Mouse (Mus musculus) neural tube, embryonic 11.5 days (tissue): Measurements from ENCODE around the gene St3gal4. TPM values are rescaled to one million over a fixed set of nuclear protein-coding genes. Genes with fewer than 3 reads are reported as not detected.

Source experiments
- ATAC-seq: fragments of 200-750 bp; cut with Nextera tagmentation; 2 replicates; pipeline ENCODE4 v1.8.0; 2017; ENCODE audit warnings: moderate number of reproducible peaks, mild to moderate bottlenecking, moderate TSS enrichment, moderate library complexity; ENCODE audit not compliant: insufficient read depth, low FRiP score, low TSS enrichment
- DNase-seq: peaks from one replicate; pipeline ENCODE4 v3.0.0-alpha.2; 2015; ENCODE audit warnings: low spot score
- H3K27ac ChIP-seq: fragments of 300-500 bp; sonication (generic); 2 replicates; pipeline ENCODE4 v1.5.1; 2014; ENCODE audit warnings: low read depth, mild to moderate bottlenecking, low read length
- H3K27me3 ChIP-seq: fragments of 300-500 bp; sonication (generic); 2 replicates; pipeline ENCODE4 v1.6.1; 2014; ENCODE audit warnings: mild to moderate bottlenecking, low read length, mixed read lengths; ENCODE audit not compliant: control insufficient read depth, insufficient read depth
- H3K36me3 ChIP-seq: fragments of 300-500 bp; sonication (generic); 2 replicates; pipeline ENCODE4 v1.6.1; 2014; ENCODE audit warnings: mild to moderate bottlenecking, low read length, moderate library complexity, mixed read lengths; ENCODE audit not compliant: control insufficient read depth, insufficient read depth
- H3K4me1 ChIP-seq: fragments of 300-500 bp; sonication (generic); 2 replicates; pipeline ENCODE4 v1.6.1; 2014; ENCODE audit warnings: low read length, mixed read lengths; ENCODE audit not compliant: control insufficient read depth, insufficient read depth
- H3K4me2 ChIP-seq: fragments of 300-500 bp; sonication (generic); 2 replicates; pipeline ENCODE4 v1.6.1; 2014; ENCODE audit warnings: low read depth, mild to moderate bottlenecking, moderate library complexity
- H3K4me3 ChIP-seq: fragments of 300-500 bp; sonication (generic); 2 replicates; pipeline ENCODE4 v1.5.1; 2014; ENCODE audit warnings: low read depth, low read length
- H3K9ac ChIP-seq: fragments of 300-500 bp; sonication (generic); 2 replicates; pipeline ENCODE4 v1.6.1; 2014; ENCODE audit warnings: mild to moderate bottlenecking, low read length
- H3K9me3 ChIP-seq: fragments of 300-500 bp; sonication (generic); 2 replicates; pipeline ENCODE4 v1.6.1; 2016; ENCODE audit warnings: low read length; ENCODE audit not compliant: control insufficient read depth
- WGBS: fragments of 180-500 bp; shearing (Covaris S2); extraction: QIAGEN DNeasy Blood & Tissue Kit; methylation state at CpG from one replicate; pipeline ENCODE4 v1.1.7; 2014; 5-methylcytosine and 5-hydroxymethylcytosine counted together
- polyA plus RNA-seq: library from polyadenylated mRNA; unstranded; fragments of >200 nt; fragmentation: Nextera tagmentation; extraction: Ambion mirVana; gene quantifications from 2 replicates; pipeline ENCODE4 v1.2.1, GENCODE M21; 2014

The St3gal4 gene
- polyA plus RNA-seq, 1 experiment from 2014 or later = 12.3 TPM

DNA sequence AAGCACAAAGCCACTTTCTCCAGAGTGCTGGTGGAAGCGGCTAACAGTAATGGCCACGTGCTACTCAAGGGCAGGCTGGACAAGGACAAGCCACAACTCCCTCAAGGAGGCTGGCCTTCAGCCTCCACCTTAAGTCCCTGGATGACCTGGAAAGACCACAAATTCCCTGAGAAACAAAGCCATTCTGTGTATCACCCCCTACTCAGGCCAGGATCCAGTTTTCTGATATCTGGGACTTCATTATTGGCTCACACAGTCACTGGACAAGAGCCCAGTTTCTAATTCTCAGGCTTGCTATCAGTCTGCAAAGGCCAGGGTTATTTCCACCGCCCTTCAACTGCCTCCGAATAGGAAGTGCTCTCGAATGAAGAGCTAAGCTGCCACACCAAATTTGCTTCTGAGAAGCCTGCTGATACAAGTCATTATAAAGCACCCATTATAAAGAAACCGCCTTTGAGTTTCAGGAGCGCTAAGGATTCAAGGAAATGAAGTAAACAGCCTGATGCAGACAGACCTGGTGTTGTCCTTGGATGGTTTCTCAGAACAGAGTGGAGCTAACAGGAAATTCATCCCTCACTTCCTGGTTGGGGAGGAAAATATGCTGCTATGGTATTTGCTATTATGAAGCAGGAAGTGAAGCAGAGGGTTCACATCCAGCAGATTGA is 80.0 kb downstream of the St3gal4 start:
- Histone ChIP-seq H3K4me1 (0 out of 2 replicates have a peak, but pooled peaks cover under 1% of the 10 kb centered on the region), H3K4me2 (no peak overlapping the region), H3K36me3 (no peaks in the 10 kb centered on the region), H3K27ac (no peak overlapping the region), H3K9me3 (no peaks in the 10 kb centered on the region), H3K4me3 (no peak overlapping the region), H3K9ac (no peak overlapping the region), H3K27me3 (no peaks in the 10 kb centered on the region)
- no peak for ATAC-seq
- 80% methylated on average over 7 of the region's 7 CpGs for WGBS
- no peak for DNase-seq

DNA sequence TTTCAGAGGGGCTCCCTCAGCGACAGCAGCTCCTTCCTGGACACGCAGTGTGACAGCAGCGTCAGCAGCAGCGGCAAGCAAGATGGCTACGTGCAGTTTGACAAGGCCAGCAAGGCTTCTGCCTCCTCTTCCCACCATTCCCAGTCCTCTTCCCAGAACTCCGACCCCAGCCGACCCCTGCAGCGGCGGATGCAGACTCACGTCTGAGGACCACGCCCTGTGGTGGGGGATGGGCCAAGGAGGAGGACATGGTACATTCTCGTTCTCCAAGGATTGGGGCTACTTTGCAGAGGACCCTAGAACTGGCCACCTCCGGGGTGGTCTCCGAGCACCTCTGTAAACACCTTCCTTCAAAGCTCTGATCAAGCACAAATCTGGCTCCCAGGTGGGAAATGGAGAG is 84.0 kb downstream of the St3gal4 start:
- Histone ChIP-seq H3K4me3 (no peak overlapping the region), H3K9ac (no peak overlapping the region), H3K9me3 (no peaks in the 10 kb centered on the region), H3K4me1 (no peaks in the 10 kb centered on the region), H3K27ac (no peak overlapping the region), H3K4me2 (no peak overlapping the region), H3K36me3 (no peaks in the 10 kb centered on the region), H3K27me3 (no peaks in the 10 kb centered on the region)
- WGBS = 47% methylated on average over 14 of the region's 14 CpGs
- ATAC-seq (no peak), DNase-seq (no peak)

DNA sequence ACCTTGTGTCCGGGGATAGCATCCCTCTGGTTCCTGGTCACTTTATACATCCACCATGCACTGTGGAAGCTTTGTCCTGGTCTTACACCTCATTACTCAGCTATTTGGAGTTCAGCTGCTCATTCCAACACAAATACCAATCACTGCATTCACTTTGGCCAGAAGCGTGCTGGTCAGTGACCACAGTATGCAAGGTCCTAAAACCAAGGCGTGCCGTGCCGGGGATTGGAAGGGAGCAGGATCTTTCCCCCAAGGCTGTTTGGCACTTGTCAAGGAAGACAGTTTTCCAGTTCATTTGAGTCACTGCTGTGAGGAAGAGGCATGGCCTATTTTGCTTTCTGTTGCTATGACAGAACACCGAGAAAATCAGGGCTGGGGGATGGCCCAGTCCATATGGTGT is 86.6 kb downstream of the St3gal4 start:
- Histone ChIP-seq H3K4me3 (no peak overlapping the region), H3K36me3 (no peaks in the 10 kb centered on the region), H3K9me3 (no peaks in the 10 kb centered on the region), H3K27me3 (no peaks in the 10 kb centered on the region), H3K27ac (no peak overlapping the region), H3K4me2 (no peak overlapping the region), H3K9ac (no peak overlapping the region), H3K4me1 (no peaks in the 10 kb centered on the region)
- ATAC-seq (no peak), DNase-seq (no peak)
- 77% methylated on average over 6 of the region's 6 CpGs for WGBS

DNA sequence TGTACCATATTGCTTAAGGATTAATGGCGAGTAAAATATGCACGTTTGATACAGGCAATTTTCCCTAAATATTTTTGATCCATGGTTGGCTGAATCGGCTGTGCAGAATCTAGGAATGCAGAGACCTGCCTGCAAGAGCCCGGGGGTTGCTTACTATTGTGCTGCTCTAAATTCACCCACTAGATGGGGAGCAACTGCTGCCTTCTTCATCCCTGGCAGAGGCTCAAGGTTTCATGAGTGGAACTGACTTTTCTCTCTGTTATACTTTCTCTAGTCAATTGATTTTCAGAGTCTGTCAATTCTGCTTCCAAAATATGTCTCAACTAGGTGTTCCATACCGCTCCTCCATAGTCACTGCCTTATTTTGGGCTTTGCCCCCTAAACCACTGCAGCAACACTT is 88.2 kb downstream of the St3gal4 start:
- no peaks in the 10 kb centered on the region for H3K27me3 ChIP-seq
- no peak overlapping the region for H3K27ac ChIP-seq
- H3K4me2 ChIP-seq = no peak overlapping the region
- no peaks in the 10 kb centered on the region for H3K9me3 ChIP-seq
- ATAC-seq (no peak), DNase-seq (no peak)
- H3K4me1 ChIP-seq = no peaks in the 10 kb centered on the region
- H3K36me3 ChIP-seq = no peaks in the 10 kb centered on the region
- H3K9ac ChIP-seq = no peak overlapping the region
- 90% methylated on average over 5 of the region's 5 CpGs for WGBS
- no peak overlapping the region for H3K4me3 ChIP-seq

DNA sequence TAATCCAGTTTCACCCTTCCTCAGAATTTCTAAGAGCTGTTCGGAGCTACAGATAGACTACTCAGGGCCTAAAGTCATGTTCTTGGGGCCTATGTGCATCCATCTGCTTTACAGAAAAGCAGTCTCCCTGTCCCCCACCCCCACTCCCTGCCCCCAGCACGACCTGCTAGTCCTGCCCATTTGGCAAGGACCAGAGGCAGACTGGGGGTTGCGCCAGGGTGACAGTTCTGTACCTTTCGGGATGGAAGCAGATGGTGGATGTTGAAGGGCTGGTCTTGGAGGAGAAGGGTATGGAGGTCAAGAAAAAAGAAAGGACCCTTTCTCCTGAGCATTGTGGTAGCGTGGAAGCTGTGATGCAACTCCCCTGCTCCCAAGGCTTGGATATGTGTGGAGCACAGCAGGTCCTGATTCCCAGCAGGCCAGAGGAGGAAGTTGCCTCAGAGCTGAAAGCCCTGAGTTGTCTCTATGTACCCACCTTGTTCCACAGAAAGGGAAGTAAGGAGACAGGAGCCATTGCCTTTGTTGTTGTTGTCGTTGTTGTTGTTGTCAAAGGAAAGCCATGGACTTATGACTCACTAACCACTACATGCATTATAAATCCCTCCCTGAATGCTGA is 91.6 kb downstream of the St3gal4 start:
- WGBS = 73% methylated on average over 6 of the region's 6 CpGs
- Histone ChIP-seq H3K27me3 (no peaks in the 10 kb centered on the region), H3K4me1 (peaks cover 4% of the 10 kb centered on the region; the same call in 1 of the 2 replicates), H3K4me2 (no peak overlapping the region), H3K9ac (no peak overlapping the region), H3K27ac (no peak overlapping the region), H3K4me3 (no peak overlapping the region), H3K9me3 (no peaks in the 10 kb centered on the region), H3K36me3 (no peaks in the 10 kb centered on the region)
- DNase-seq = no peak
- no peak for ATAC-seq

DNA sequence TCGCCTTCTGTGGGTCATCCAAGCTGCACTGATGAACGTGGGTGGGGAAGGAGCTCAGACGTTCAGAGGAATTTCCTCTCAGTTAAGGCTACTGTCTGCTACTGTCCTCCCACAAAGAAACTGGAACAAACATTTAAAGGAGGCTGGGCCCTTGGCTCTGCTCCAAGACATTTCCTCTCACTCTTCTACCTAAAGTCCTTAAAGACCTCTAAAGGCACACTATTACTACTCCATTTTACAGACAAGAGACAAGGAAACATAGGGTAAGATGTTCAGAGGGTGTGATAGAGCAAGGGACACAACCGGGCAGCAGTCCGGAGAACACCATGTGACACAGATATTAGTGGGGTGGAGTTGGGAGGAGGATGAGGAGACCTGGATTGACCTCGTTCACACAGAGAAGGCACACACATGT is 92.2 kb downstream of the St3gal4 start:
- Histone ChIP-seq H3K36me3 (no peaks in the 10 kb centered on the region), H3K9me3 (no peaks in the 10 kb centered on the region), H3K27me3 (no peaks in the 10 kb centered on the region), H3K4me1 (peaks cover 4% of the 10 kb centered on the region; the same call in 1 of the 2 replicates), H3K9ac (no peak overlapping the region), H3K4me2 (no peak overlapping the region), H3K27ac (no peak overlapping the region), H3K4me3 (no peak overlapping the region)
- WGBS = 70% methylated on average over 6 of the region's 6 CpGs
- ATAC-seq (no peak), DNase-seq (no peak)

DNA sequence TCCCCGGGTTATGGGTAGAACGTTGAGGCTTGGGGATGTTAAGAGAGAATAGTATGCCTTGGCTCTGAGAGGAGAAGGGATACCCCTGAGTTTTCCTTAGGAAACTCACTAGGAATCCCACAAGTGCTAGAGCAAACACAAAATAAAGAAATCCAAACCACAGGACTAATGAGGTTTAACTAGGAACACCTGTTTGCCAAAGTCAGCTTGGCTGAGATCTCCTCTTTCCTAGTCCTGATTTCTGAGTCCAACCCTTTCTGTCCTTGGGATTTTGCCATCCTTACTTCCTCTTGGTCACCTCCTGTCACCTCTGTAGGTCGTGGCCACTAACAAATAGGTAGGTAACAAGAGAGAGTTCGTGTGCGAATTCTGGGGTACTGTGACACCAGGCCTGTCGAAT is 92.8 kb downstream of the St3gal4 start:
- Histone ChIP-seq H3K27ac (no peak overlapping the region), H3K27me3 (no peaks in the 10 kb centered on the region), H3K9me3 (no peaks in the 10 kb centered on the region), H3K36me3 (no peaks in the 10 kb centered on the region), H3K4me1 (peaks cover 4% of the 10 kb centered on the region; the same call in 1 of the 2 replicates), H3K4me2 (no peak overlapping the region), H3K4me3 (no peak overlapping the region), H3K9ac (no peak overlapping the region)
- ATAC-seq (no peak), DNase-seq (no peak)
- 88% methylated on average over 6 of the region's 6 CpGs for WGBS

DNA sequence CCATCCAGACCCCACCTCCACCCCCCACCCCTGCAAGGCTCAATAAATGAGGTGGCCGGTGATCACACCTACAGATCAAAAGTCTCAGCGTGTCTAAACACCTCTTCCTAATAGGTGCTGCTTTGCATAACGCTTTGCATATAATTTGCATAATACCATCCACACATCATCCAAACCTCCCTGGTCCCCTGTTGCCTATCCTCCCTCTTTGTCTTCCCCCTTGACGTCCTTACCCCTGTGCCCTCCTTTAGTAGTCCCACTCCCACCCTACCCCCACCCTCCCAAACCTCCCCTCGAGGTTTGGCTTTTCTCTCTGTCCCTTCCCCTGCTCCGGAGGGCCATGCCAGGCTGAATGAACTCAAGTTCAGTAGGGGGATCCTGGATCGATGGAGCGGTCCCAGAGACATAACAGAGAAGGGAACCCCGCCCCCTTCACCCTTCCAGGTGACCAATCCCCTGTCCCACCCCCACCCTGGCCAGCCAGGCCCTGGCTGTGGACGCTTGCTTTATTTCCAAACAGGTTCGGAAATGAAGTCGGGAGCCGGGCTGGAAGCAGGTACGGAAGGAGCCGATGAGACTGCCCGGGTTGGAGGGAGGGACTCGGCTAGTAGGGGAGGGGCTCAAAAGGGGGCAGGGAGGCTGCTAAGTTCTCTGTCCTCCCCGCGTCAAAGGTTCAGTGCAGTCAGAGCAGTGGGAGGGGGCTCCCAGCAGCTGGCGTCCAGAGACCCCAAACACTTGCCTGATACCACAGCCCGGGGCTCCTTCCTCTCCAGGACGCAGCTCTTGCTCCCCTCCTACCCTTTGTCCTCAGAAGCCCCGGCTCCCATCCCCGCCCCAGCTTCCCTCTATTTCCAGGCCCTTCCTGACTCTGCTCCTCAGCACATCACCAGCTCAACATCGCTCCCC is 94.2 kb downstream of the St3gal4 start:
- peaks cover 4% of the 10 kb centered on the region; the same call in 1 of the 2 replicates for H3K4me1 ChIP-seq
- H3K4me3 ChIP-seq = peak overlapping the region; percentile 22
- WGBS = 2% methylated on average over 25 of the region's 25 CpGs
- H3K27me3 ChIP-seq = no peaks in the 10 kb centered on the region
- H3K27ac ChIP-seq = no peak overlapping the region
- peak; percentile 23 for DNase-seq
- no peaks in the 10 kb centered on the region for H3K36me3 ChIP-seq
- peak overlapping the region; percentile 50 for H3K4me2 ChIP-seq
- ATAC-seq = peak; percentile 35; the same call in 1 of the 2 replicates
- no peaks in the 10 kb centered on the region for H3K9me3 ChIP-seq
- peak overlapping the region; percentile 44 for H3K9ac ChIP-seq
